Mouse (Mus musculus) MEL (cell line): ENCODE data around the gene Ubl5. TPM values are rescaled to one million over a fixed set of nuclear protein-coding genes. Genes with fewer than 3 reads are reported as not detected.

Experiments
- DNase-seq: peaks from one replicate; pipeline ENCODE4 v3.0.0; 2011; ENCODE audit warnings: low read depth, low spot score
- H3K27ac ChIP-seq: 2 replicates; pipeline ENCODE4 v1.5.1; 2012; ENCODE audit warnings: low read depth, mild to moderate bottlenecking, control low read depth, low read length, moderate library complexity; ENCODE audit not compliant: control insufficient read depth
- H3K27me3 ChIP-seq, 2 experiments: fragments of 150-350 bp in 1 of 2; sonication (generic) in 1 of 2; 2 replicates each; pipeline ENCODE4 v1.6.1; 2012; ENCODE audit warnings: low read length in 2 of 2, mild to moderate bottlenecking in 2 of 2, improper control_type of control experiment in 1 of 2, moderate library complexity in 1 of 2; ENCODE audit not compliant: insufficient read depth in 2 of 2, control insufficient read depth in 1 of 2
- H3K36me3 ChIP-seq, 2 experiments: 2 replicates each; pipeline ENCODE4 v1.6.1; 2012 to 2014; ENCODE audit warnings: low read length in 2 of 2, improper control_type of control experiment in 1 of 2, inconsistent platforms in 1 of 2, mild to moderate bottlenecking in 1 of 2; ENCODE audit not compliant: insufficient read depth in 2 of 2, control insufficient read depth in 1 of 2
- H3K4me1 ChIP-seq, 2 experiments: fragments of 150-350 bp in 1 of 2; sonication (generic) in 1 of 2; 2 replicates each; pipeline ENCODE4 v1.6.1; 2012; ENCODE audit warnings: low read length in 2 of 2, improper control_type of control experiment in 1 of 2, mild to moderate bottlenecking in 1 of 2; ENCODE audit not compliant: insufficient read depth in 2 of 2, control insufficient read depth in 1 of 2
- H3K4me3 ChIP-seq, 2 experiments: fragments of 150-350 bp in 1 of 2; sonication (generic) in 1 of 2; 2 replicates each; pipeline ENCODE4 v1.5.1; 2012; ENCODE audit warnings: low read depth in 2 of 2, low read length in 2 of 2, mild to moderate bottlenecking in 2 of 2, moderate library complexity in 2 of 2, control low read depth in 1 of 2, improper control_type of control experiment in 1 of 2; ENCODE audit not compliant: control insufficient read depth in 1 of 2, insufficient read depth in 1 of 2
- H3K79me2 ChIP-seq: 2 replicates; pipeline ENCODE4 v1.6.1; 2012; ENCODE audit warnings: mild to moderate bottlenecking, low read length, moderate library complexity; ENCODE audit not compliant: control insufficient read depth, poor library complexity, insufficient read depth
- H3K9ac ChIP-seq: 2 replicates; pipeline ENCODE4 v1.6.1; 2012; ENCODE audit warnings: low read depth, mild to moderate bottlenecking, control low read depth, low read length, moderate library complexity; ENCODE audit not compliant: control insufficient read depth, poor library complexity, severe bottlenecking
- H3K9me3 ChIP-seq: fragments of 150-350 bp; sonication (generic); replicated peaks from 2 replicates; pipeline ENCODE4 v1.6.1; 2012; ENCODE audit warnings: mild to moderate bottlenecking, low read length, improper control_type of control experiment, moderate library complexity; ENCODE audit not compliant: insufficient read depth
- BHLHE40 ChIP-seq: IDR thresholded peaks from 2 replicates; pipeline ENCODE4 v1.6.1; 2012; ENCODE audit warnings: low read depth, mild to moderate bottlenecking, inconsistent platforms, low read length, improper control_type of control experiment, borderline replicate concordance
- CHD1 ChIP-seq: IDR thresholded peaks from 2 replicates; pipeline ENCODE4 v1.6.1; 2012; ENCODE audit warnings: low read depth, mild to moderate bottlenecking, inconsistent platforms, low read length, improper control_type of control experiment
- ELF1 ChIP-seq: IDR thresholded peaks from 2 replicates; pipeline ENCODE4 v1.6.1; 2014; ENCODE audit warnings: low read depth, mild to moderate bottlenecking, inconsistent platforms, low read length, improper control_type of control experiment, moderate library complexity
- EP300 ChIP-seq, 2 experiments: IDR thresholded peaks; 2 replicates each; pipeline ENCODE4 v1.6.1; 2011; ENCODE audit warnings: improper control_type of control experiment in 2 of 2, low read length in 2 of 2, low read depth in 1 of 2, mild to moderate bottlenecking in 1 of 2
- GATA1 ChIP-seq: IDR thresholded peaks from 2 replicates; pipeline ENCODE4 v1.6.1; 2011; ENCODE audit warnings: low read depth, low read length, improper control_type of control experiment
- HCFC1 ChIP-seq: IDR thresholded peaks from 2 replicates; pipeline ENCODE4 v1.6.1; 2012; ENCODE audit warnings: low read depth, mild to moderate bottlenecking, inconsistent platforms, low read length, improper control_type of control experiment, moderate library complexity
- MAX ChIP-seq: IDR thresholded peaks from 2 replicates; pipeline ENCODE4 v1.6.1; 2011; ENCODE audit warnings: low read length, improper control_type of control experiment
- MEF2A ChIP-seq: IDR thresholded peaks from 2 replicates; pipeline ENCODE4 v1.6.1; 2014; ENCODE audit warnings: low read depth, mild to moderate bottlenecking, inconsistent platforms, low read length, improper control_type of control experiment; ENCODE audit not compliant: poor library complexity, insufficient replicate concordance, severe bottlenecking; ENCODE audit errors: extremely low read depth
- MXI1 ChIP-seq: IDR thresholded peaks from 2 replicates; pipeline ENCODE4 v1.6.1; 2011; ENCODE audit warnings: mild to moderate bottlenecking, low read depth, low read length, improper control_type of control experiment
- MYB ChIP-seq: IDR thresholded peaks from 2 replicates; pipeline ENCODE4 v1.6.1; 2011; ENCODE audit warnings: mild to moderate bottlenecking, low read depth, low read length, improper control_type of control experiment
- MYC ChIP-seq: IDR thresholded peaks from 2 replicates; pipeline ENCODE4 v1.6.1; 2011; ENCODE audit warnings: low read depth, mild to moderate bottlenecking, low read length, improper control_type of control experiment, moderate library complexity
- NELFE ChIP-seq: IDR thresholded peaks from 2 replicates; pipeline ENCODE4 v1.6.1; 2011; ENCODE audit warnings: low read depth, low read length, improper control_type of control experiment
- POLR2A ChIP-seq, 2 experiments: IDR thresholded peaks; 2 replicates each; pipeline ENCODE4 v1.6.1; 2011 to 2012; ENCODE audit warnings: low read length in 2 of 2, mild to moderate bottlenecking in 2 of 2, control low read depth in 1 of 2, improper control_type of control experiment in 1 of 2, low read depth in 1 of 2, moderate library complexity in 1 of 2; ENCODE audit not compliant: control insufficient read depth in 1 of 2, insufficient read depth in 1 of 2, poor library complexity in 1 of 2
- POLR2AphosphoS2 ChIP-seq: IDR thresholded peaks from 2 replicates; pipeline ENCODE4 v1.6.1; 2011; ENCODE audit warnings: low read length, improper control_type of control experiment
- RAD21 ChIP-seq: IDR thresholded peaks from 2 replicates; pipeline ENCODE4 v1.6.1; 2011; ENCODE audit warnings: mild to moderate bottlenecking, low read depth, low read length, improper control_type of control experiment
- SIN3A ChIP-seq: IDR thresholded peaks from 2 replicates; pipeline ENCODE4 v1.6.1; 2012; ENCODE audit warnings: low read length, improper control_type of control experiment, inconsistent platforms
- TBP ChIP-seq: IDR thresholded peaks from 2 replicates; pipeline ENCODE4 v1.8.0; 2011; ENCODE audit warnings: low read depth, low read length, improper control_type of control experiment
- TCF12 ChIP-seq: IDR thresholded peaks from 2 replicates; pipeline ENCODE4 v1.6.1; 2014; ENCODE audit warnings: low read depth, mild to moderate bottlenecking, inconsistent platforms, low read length, improper control_type of control experiment, moderate library complexity
- UBTF ChIP-seq: IDR thresholded peaks from 2 replicates; pipeline ENCODE4 v1.6.1; 2012; ENCODE audit warnings: low read depth, mild to moderate bottlenecking, inconsistent platforms, low read length, improper control_type of control experiment, moderate library complexity, borderline replicate concordance; ENCODE audit not compliant: insufficient read depth
- ZC3H11A ChIP-seq: IDR thresholded peaks from 2 replicates; pipeline ENCODE4 v1.6.1; 2012; ENCODE audit warnings: low read depth, mild to moderate bottlenecking, inconsistent platforms, low read length, improper control_type of control experiment
- ZMIZ1 ChIP-seq: IDR thresholded peaks from 2 replicates; pipeline ENCODE4 v1.6.1; 2012; ENCODE audit warnings: low read depth, mild to moderate bottlenecking, inconsistent platforms, low read length, improper control_type of control experiment, moderate library complexity
- ZNF384 ChIP-seq: IDR thresholded peaks from 2 replicates; pipeline ENCODE4 v1.6.1; 2012; ENCODE audit warnings: low read depth, mild to moderate bottlenecking, inconsistent platforms, low read length, improper control_type of control experiment
- polyA plus RNA-seq, 2 experiments: library from polyadenylated mRNA; stranded (reverse) in 1 of 2; unstranded in 1 of 2; fragments of >175 nt in 1 of 2; fragments of >200 nt in 1 of 2; gene quantifications; 2 replicates each; pipeline versions ENCODE4 v1.2.1 to v1.2.4; 2012; ENCODE audit warnings: low replicate concordance in 2 of 2, low read depth in 1 of 2; ENCODE audit not compliant: insufficient read length in 2 of 2, insufficient read depth in 1 of 2, missing spikeins in 1 of 2
- total RNA-seq: library from RNA; depleted of rRNA; stranded (reverse); fragments of 300-350 nt; gene quantifications from 2 replicates; pipeline ENCODE4 v1.2.3, GENCODE M21; 2012

Gene Ubl5
- total and polyA plus RNA-seq, 3 experiments, result 850 to 1,103 TPM; not detected in 1

DNA sequence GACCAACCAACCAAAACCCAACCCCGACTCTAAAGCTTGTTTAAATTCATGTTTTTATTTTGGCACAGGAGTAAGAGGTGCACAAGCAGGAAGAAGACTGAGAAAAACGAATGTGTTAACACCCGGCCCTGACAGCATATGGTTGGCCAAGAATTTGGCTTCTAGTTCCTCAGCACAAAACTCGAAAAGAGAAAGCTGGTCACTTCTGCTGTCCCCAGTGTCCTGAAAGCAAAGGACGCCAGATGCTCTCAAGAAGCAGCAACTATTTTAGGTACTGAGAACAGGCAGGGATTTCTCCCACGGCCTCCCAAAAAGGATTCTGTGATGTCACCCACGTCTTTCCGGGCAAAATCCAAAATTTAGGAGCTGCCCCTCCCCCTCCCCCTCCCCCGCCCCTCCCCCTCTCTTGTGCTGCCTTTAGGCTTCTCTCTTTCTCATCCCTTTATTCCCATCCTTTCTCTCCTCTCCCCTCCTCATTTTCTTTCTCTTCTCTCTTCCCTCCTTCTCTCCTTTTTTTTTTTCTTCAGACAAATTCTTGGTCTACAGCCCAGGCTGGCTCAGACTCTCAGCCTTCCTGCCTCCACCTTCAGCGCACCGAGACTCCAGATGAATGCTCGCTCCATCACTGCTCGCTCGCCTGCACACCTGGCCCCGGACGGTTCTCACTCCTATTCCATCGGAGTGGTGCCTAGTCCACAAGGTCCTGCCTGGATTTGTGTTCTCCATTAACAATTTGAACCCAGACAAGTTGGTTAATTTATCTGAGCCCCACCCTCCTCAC is 42.6 kb downstream of the Ubl5 start:
- H3K9ac ChIP-seq, result no peak overlapping the region
- H3K27ac ChIP-seq, result no peak overlapping the region
- no peaks in the 10 kb centered on the region for H3K36me3 ChIP-seq
- H3K9me3 ChIP-seq, result no peaks in the 10 kb centered on the region
- no peak for DNase-seq
- H3K79me2 ChIP-seq, result no peaks in the 10 kb centered on the region
- no peak overlapping the region for H3K4me3 ChIP-seq
- H3K27me3 ChIP-seq, result peaks cover 0 to 1% of the 10 kb centered on the region in 2 experiments; a peak in 2 of 4 replicates
- H3K4me1 ChIP-seq, result no peaks in the 10 kb centered on the region
- TF ChIP-seq HCFC1 (no peak), ZNF384 (no peak), EP300 (IDR thresholded peaks at IDR 0.05; ENCODE audit: low read depth in 1 of 2, low read length in 2 of 2) (no peak), MYC (no peak), UBTF (no peak), TCF12 (no peak)

DNA sequence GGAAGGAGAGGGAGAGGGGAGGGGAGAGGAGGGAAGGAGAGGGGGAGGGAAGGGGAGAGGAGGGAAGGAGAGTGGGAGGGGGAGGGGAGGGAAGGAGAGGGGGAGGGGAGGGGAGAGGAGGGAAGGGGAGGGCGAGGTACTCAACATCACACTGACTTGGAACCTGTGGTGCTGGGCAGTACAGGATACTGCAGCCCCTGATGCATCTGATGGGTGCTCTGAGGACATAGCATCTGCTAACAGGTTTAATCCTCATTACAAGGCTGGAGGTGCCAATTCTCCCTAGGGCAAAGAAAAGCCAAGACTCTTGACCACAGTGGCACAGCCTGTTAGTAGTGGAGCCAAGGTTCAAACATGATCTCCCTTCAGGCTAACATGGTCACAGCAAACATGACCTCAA is 46.7 kb downstream of the Ubl5 start:
- no peak for DNase-seq
- no peaks in the 10 kb centered on the region for H3K9me3 ChIP-seq
- no peak overlapping the region for H3K9ac ChIP-seq
- peaks cover 5 to 6% of the 10 kb centered on the region in 2 experiments for H3K27me3 ChIP-seq
- TF ChIP-seq GATA1 (no peak), HCFC1 (no peak), TBP (no peak), MYB (no peak), ELF1 (no peak), POLR2AphosphoS2 (no peak), BHLHE40 (no peak), MXI1 (no peak), UBTF (no peak), MAX (no peak), MEF2A (no peak), ZC3H11A (no peak), CHD1 (no peak), POLR2A (IDR thresholded peaks at IDR 0.05; ENCODE audit: control insufficient read depth in 1 of 2, insufficient read depth in 1 of 2, low read depth in 1 of 2, low read length in 2 of 2, poor library complexity in 1 of 2) (no peak), ZMIZ1 (no peak), NELFE (no peak), RAD21 (no peak), SIN3A (no peak)
- H3K4me3 ChIP-seq, result no peak overlapping the region
- no peaks in the 10 kb centered on the region for H3K36me3 ChIP-seq
- H3K79me2 ChIP-seq, result no peaks in the 10 kb centered on the region
- no peak overlapping the region for H3K27ac ChIP-seq
- H3K4me1 ChIP-seq, result no peaks in the 10 kb centered on the region
